Mouse (Mus musculus) retina, postnatal 1 day (tissue): ENCODE results near the gene Gm20388.
"Not testable (repeated sequence)": the region's sequence is repeated elsewhere in the genome, so short reads cannot be mapped to it uniquely, and the experiment has no call there.

Source experiments
- DNase-seq: peaks from one replicate; pipeline ENCODE4 v3.0.0-alpha.2; 2012

The Gm20388 gene

GRCm38 (mm10) chr8:123498963-123499362 is 3588.3 kb downstream of the Gm20388 start:
- DNase-seq = no peak

- no peak for DNase-seq
These were observed 3588.9 kb downstream of the Gm20388 start for GRCm38 (mm10) chr8:123499556-123499955.

- no peak for DNase-seq
These were observed 3591.6 kb downstream of the Gm20388 start for GRCm38 (mm10) chr8:123502192-123502591.

- no peak for DNase-seq
These were observed 3593.3 kb downstream of the Gm20388 start for GRCm38 (mm10) chr8:123503801-123504467.

GRCm38 (mm10) chr8:123504591-123505195 is 3594.1 kb downstream of the Gm20388 start:
- no peak for DNase-seq

GRCm38 (mm10) chr8:123505267-123505666 is 3594.6 kb downstream of the Gm20388 start:
- no peak for DNase-seq

GRCm38 (mm10) chr8:123505695-123506094 is 3595.1 kb downstream of the Gm20388 start:
- DNase-seq = no peak

GRCm38 (mm10) chr8:123507153-123507552 is 3596.5 kb downstream of the Gm20388 start:
- DNase-seq = no peak

GRCm38 (mm10) chr8:123510819-123511218 is 3600.2 kb downstream of the Gm20388 start:
- DNase-seq = no peak

GRCm38 (mm10) chr8:123514136-123514535 is 3603.5 kb downstream of the Gm20388 start:
- peak; percentile 16 for DNase-seq

- DNase-seq = peak; percentile 77
These were observed 3604.3 kb downstream of the Gm20388 start, which contains the start of gene Dbndd1 for GRCm38 (mm10) chr8:123514781-123515539. Dbndd1 (minus strand) TSS chr8:123515463.

- DNase-seq = no peak
These were observed 3604.9 kb downstream of the Gm20388 start for GRCm38 (mm10) chr8:123515540-123515897.

- DNase-seq = no peak
These were observed 3606.0 kb downstream of the Gm20388 start for GRCm38 (mm10) chr8:123516596-123516995.

GRCm38 (mm10) chr8:123518172-123518571 is 3607.5 kb downstream of the Gm20388 start:
- no peak for DNase-seq

- peak; percentile 98 for DNase-seq
These were observed 3608.0 kb downstream of the Gm20388 start, which contains the start of gene Gas8 for GRCm38 (mm10) chr8:123518667-123519066. Gas8 (plus strand) TSS chr8:123518834.

- DNase-seq = not testable (repeated sequence)
These were observed 3609.4 kb downstream of the Gm20388 start for GRCm38 (mm10) chr8:123520048-123520447.

GRCm38 (mm10) chr8:123527720-123528489 is 3617.3 kb downstream of the Gm20388 start:
- no peak for DNase-seq

GRCm38 (mm10) chr8:123536242-123536989 is 3625.8 kb downstream of the Gm20388 start:
- DNase-seq = no peak

- DNase-seq = no peak
These were observed 3626.3 kb downstream of the Gm20388 start for GRCm38 (mm10) chr8:123536990-123537380.

- DNase-seq = not testable (repeated sequence)
These were observed 3627.0 kb downstream of the Gm20388 start for GRCm38 (mm10) chr8:123537641-123538040.

GRCm38 (mm10) chr8:123564221-123564620 is 3653.6 kb downstream of the Gm20388 start:
- DNase-seq = not testable (repeated sequence)

- not testable (repeated sequence) for DNase-seq
These were observed 3664.7 kb downstream of the Gm20388 start for GRCm38 (mm10) chr8:123575386-123575785.
